Mouse (Mus musculus): ENCODE data around the gene Shank2. TPM values are rescaled to one million over a fixed set of nuclear protein-coding genes. Genes with fewer than 3 reads are reported as not detected.

Shank2 gene
- total and polyA plus RNA-seq, 3 experiments, result not detected

DNA sequence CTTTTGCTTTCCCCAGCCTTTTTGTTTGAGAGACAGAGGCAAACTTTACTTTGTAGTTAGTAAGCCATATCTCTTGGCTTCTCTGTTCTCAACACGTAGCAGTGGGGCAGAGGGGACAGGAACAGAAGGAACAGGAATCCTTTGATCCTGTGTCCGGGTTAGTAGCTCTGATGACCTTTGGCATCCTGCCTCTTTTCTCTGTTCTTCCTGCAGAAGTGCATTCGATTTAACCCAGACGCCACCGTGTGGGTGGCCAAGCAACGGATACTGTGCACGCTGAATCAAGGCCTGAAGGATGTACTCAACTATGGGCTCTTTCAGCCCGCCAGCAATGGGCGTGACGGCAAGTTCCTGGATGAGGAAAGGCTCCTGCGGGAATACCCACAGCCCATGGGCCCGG lies 50.3 kb downstream of the Shank2 start:
- Histone ChIP-seq H3K27ac (ENCODE audit: control insufficient read depth, low read depth, low read length) (no peak overlapping the region), H3K9me3 (replicated peaks; ENCODE audit: insufficient read depth, low read length) (no peaks in the 10 kb centered on the region), H3K79me2 (ENCODE audit: control insufficient read depth, insufficient read depth, low read length, poor library complexity) (no peaks in the 10 kb centered on the region), H3K9ac (ENCODE audit: control insufficient read depth, low read depth, low read length, poor library complexity, severe bottlenecking) (no peak overlapping the region), H3K36me3 (ENCODE audit: control insufficient read depth in 1 of 2, insufficient read depth in 2 of 2, low read length in 2 of 2) (no peaks in the 10 kb centered on the region), H3K27me3 (ENCODE audit: control insufficient read depth in 1 of 2, insufficient read depth in 2 of 2, low read length in 2 of 2) (no peaks in the 10 kb centered on the region), H3K4me1 (ENCODE audit: control insufficient read depth in 1 of 2, insufficient read depth in 2 of 2, low read length in 2 of 2) (no peaks in the 10 kb centered on the region), H3K4me3 (ENCODE audit: control insufficient read depth in 1 of 2, insufficient read depth in 1 of 2, low read depth in 2 of 2, low read length in 2 of 2) (no peak overlapping the region)
- DNase-seq (ENCODE audit: low read depth, low spot score), result no peak
- TF ChIP-seq POLR2AphosphoS5 (IDR thresholded peaks at IDR 0.05; ENCODE audit: borderline replicate concordance, low read depth, low read length), result no peak
- no peak for TF ChIP-seq ELF1 (IDR thresholded peaks at IDR 0.05; ENCODE audit: low read depth, low read length)
- no peak for TF ChIP-seq MAX (IDR thresholded peaks at IDR 0.05; ENCODE audit: low read length)
- no peak for TF ChIP-seq JUND (IDR thresholded peaks at IDR 0.05; ENCODE audit: low read depth, low read length)

DNA sequence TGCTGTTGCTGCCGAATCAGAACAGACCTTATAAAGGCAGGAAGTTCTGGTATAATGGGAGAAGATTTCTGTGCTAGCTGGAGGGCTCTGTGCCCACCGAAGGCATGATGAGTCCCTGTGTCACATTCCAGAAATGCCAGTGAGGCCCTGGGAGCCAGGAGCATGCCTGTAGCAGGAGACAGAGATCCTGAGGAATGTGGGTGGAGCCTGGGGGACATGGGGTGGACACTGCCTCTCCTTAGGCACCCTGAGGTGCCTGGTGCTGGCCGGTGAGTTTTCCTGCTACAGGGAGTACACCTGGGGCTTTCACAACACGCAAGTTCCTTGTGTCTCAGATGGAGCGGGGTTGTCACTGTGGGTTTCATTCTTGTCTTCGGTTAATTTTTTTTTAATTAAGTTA lies 53.5 kb downstream of the Shank2 start:
- TF ChIP-seq USF1 (IDR thresholded peaks at IDR 0.05; ENCODE audit: low read depth, low read length) (no peak), POLR2AphosphoS5 (IDR thresholded peaks at IDR 0.05; ENCODE audit: borderline replicate concordance, low read depth, low read length) (no peak), CTCF (IDR thresholded peaks at IDR 0.05 in 2 of 3, conservative IDR thresholded peaks at IDR 0.05 in 1 of 3; ENCODE audit: control insufficient read depth in 1 of 3, insufficient read depth in 1 of 3, low read depth in 2 of 3, low read length in 3 of 3, poor library complexity in 1 of 3, severe bottlenecking in 1 of 3) (no peak)
- no peaks in the 10 kb centered on the region for H3K79me2 ChIP-seq (ENCODE audit: control insufficient read depth, insufficient read depth, low read length, poor library complexity)
- H3K4me1 ChIP-seq (ENCODE audit: control insufficient read depth in 1 of 2, insufficient read depth in 2 of 2, low read length in 2 of 2), result no peaks in the 10 kb centered on the region
- H3K9ac ChIP-seq (ENCODE audit: control insufficient read depth, low read depth, low read length, poor library complexity, severe bottlenecking), result no peak overlapping the region
- no peaks in the 10 kb centered on the region for H3K9me3 ChIP-seq (replicated peaks; ENCODE audit: insufficient read depth, low read length)
- DNase-seq (ENCODE audit: low read depth, low spot score), result no peak
- no peak overlapping the region for H3K27ac ChIP-seq (ENCODE audit: control insufficient read depth, low read depth, low read length)
- H3K4me3 ChIP-seq (ENCODE audit: control insufficient read depth in 1 of 2, insufficient read depth in 1 of 2, low read depth in 2 of 2, low read length in 2 of 2), result no peak overlapping the region
- no peaks in the 10 kb centered on the region for H3K27me3 ChIP-seq (ENCODE audit: control insufficient read depth in 1 of 2, insufficient read depth in 2 of 2, low read length in 2 of 2)
- no peaks in the 10 kb centered on the region for H3K36me3 ChIP-seq (ENCODE audit: control insufficient read depth in 1 of 2, insufficient read depth in 2 of 2, low read length in 2 of 2)

DNA sequence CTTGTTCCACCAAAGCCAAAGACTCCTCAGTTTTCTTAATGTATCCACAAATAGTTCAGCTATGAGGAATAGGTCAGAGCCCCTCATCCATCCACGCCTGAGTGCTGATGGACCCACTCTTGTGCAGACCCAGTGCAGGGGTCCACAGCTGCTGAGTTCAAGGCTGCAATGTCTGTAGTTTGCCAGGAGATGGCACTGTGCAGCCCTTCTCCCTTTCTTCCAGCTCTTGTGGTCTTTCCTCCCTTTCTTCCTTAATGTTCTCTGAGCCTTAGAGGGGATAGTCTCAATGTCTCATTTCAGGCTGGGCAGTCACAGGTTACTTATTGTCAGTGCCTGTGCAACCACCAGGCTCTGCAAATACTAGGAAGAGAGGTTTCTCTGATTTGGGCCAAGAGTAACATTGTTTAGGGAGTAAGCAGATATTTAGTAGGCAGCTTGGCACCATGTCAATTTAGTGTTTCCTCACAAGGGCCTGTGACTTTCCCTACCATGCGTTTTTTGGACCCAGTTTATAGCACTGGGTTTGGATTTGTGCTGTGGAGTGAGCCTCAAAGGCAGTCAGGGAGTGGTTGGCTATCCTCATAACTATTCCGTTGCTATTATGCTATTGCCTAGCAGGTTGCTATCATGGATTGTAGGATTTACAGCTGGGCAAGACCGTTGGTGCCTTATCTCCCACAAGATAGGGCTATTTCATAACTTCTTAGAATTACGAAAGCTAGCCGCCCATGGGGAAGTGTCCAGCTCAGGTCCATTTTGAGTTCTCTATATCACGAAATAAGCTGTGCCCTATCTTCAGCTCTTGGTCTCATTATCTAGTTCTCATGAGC lies 54.2 kb downstream of the Shank2 start:
- no peak overlapping the region for H3K27ac ChIP-seq (ENCODE audit: control insufficient read depth, low read depth, low read length)
- no peaks in the 10 kb centered on the region for H3K79me2 ChIP-seq (ENCODE audit: control insufficient read depth, insufficient read depth, low read length, poor library complexity)
- no peaks in the 10 kb centered on the region for H3K4me1 ChIP-seq (ENCODE audit: control insufficient read depth in 1 of 2, insufficient read depth in 2 of 2, low read length in 2 of 2)
- H3K27me3 ChIP-seq (ENCODE audit: control insufficient read depth in 1 of 2, insufficient read depth in 2 of 2, low read length in 2 of 2), result no peaks in the 10 kb centered on the region
- no peak overlapping the region for H3K4me3 ChIP-seq (ENCODE audit: control insufficient read depth in 1 of 2, insufficient read depth in 1 of 2, low read depth in 2 of 2, low read length in 2 of 2)
- TF ChIP-seq TBP (IDR thresholded peaks at IDR 0.05; ENCODE audit: low read depth, low read length), result no peak
- TF ChIP-seq SMC3 (IDR thresholded peaks at IDR 0.05; ENCODE audit: low read depth, low read length), result peak; percentile 29
- no peak for TF ChIP-seq GATA1 (IDR thresholded peaks at IDR 0.05; ENCODE audit: low read depth, low read length)
- TF ChIP-seq CTCF (IDR thresholded peaks at IDR 0.05 in 2 of 3, conservative IDR thresholded peaks at IDR 0.05 in 1 of 3; ENCODE audit: control insufficient read depth in 1 of 3, insufficient read depth in 1 of 3, low read depth in 2 of 3, low read length in 3 of 3, poor library complexity in 1 of 3, severe bottlenecking in 1 of 3), result peak; percentile 41 to 50 (median 47)
- TF ChIP-seq KAT2A (conservative IDR thresholded peaks at IDR 0.05; ENCODE audit: low read depth, low read length), result no peak
- no peak for TF ChIP-seq ETS1 (IDR thresholded peaks at IDR 0.05; ENCODE audit: low read depth, low read length)
- no peak for TF ChIP-seq BHLHE40 (IDR thresholded peaks at IDR 0.05; ENCODE audit: borderline replicate concordance, low read depth, low read length)
- TF ChIP-seq TAL1 (IDR thresholded peaks at IDR 0.05; ENCODE audit: low read length), result no peak
- DNase-seq (ENCODE audit: low read depth, low spot score), result peak; percentile 8
- no peak overlapping the region for H3K9ac ChIP-seq (ENCODE audit: control insufficient read depth, low read depth, low read length, poor library complexity, severe bottlenecking)
- H3K36me3 ChIP-seq (ENCODE audit: control insufficient read depth in 1 of 2, insufficient read depth in 2 of 2, low read length in 2 of 2), result no peaks in the 10 kb centered on the region
- no peaks in the 10 kb centered on the region for H3K9me3 ChIP-seq (replicated peaks; ENCODE audit: insufficient read depth, low read length)
